Mouse (Mus musculus): ENCODE measurements around the gene Tbk1. TPM values are rescaled to one million over a fixed set of nuclear protein-coding genes. Genes with fewer than 3 reads are reported as not detected.

Tbk1 gene
- polyA plus RNA-seq, 1 experiment from 2014 or later: 34.5 TPM

DNA sequence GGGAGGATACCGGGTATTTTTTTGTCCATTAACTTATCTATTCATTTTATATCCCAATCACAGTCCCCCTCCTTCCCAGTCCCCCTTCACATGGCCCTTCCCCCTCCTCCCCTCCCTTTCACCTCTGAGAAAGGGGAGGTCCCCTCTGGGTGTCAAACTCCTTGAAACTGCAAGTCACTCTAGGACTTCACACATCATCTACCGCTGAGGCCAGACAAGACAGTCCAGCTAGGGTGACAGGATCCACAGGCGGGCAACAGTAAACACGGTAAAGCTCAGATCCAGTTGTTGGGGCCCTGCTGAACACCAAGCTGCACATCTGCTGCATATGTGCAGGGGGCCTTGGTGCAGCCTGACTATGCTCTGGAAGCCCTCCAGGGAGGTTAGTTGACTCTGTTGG, 51.6 kb downstream of the Tbk1 start:
- Histone ChIP-seq H3K4me3 (replicated peaks) (no peak overlapping the region), H3K4me1 (peaks cover 20% of the 10 kb centered on the region), H3K9ac (no peak overlapping the region), H3K27ac (replicated peaks) (no peak overlapping the region), H3K4me2 (replicated peaks) (no peak overlapping the region), H3K9me3 (replicated peaks) (no peaks in the 10 kb centered on the region), H3K36me3 (no peaks in the 10 kb centered on the region), H3K27me3 (no peaks in the 10 kb centered on the region)
- 78% methylated on average over 4 of the region's 4 CpGs for WGBS
- no peak for ATAC-seq (ENCODE audit: insufficient number of reproducible peaks, low FRiP score, low TSS enrichment, low read depth)

DNA sequence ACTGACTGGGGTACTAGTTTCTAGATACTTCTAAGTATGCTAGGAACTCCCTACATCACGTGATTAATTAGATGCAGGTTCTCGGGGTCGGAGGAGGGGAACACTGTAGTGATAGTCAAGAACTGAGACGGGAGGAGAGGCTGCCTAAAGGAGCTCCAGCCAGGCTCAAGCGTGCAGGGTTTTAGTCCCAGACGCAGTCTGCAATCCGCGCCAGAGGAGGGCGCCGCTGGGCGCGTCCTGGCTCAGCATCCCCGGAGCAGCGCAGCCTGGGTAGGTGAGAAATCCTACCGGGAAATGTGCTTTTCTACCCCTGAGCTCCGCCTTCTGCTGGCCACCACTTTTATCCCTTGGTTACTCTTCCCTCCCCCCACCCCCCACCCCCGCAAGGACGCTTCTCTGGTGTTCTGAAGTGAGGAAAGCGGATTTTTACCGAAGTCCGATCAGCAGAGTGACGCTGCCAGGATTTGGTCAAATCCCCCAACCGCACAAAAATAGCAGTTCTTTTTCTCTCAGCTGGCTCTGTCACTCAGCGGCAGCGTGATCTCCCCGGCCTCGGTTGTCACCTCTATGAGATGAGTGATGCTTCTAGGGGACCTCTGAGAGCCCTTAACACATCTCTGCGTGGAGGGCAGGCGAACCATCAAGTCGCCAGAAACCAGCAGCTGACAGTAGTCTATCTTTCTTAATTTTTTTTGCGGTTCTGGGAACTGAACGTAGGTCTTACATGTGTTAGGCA, 53.3 kb downstream of the Tbk1 start:
- WGBS: 9% methylated on average over 32 of the region's 32 CpGs
- Histone ChIP-seq H3K27me3 (no peaks in the 10 kb centered on the region), H3K9me3 (replicated peaks) (no peaks in the 10 kb centered on the region), H3K4me3 (replicated peaks) (peak overlapping the region; percentile 38), H3K27ac (replicated peaks) (no peak overlapping the region), H3K4me1 (peaks cover 20% of the 10 kb centered on the region), H3K9ac (no peak overlapping the region), H3K36me3 (no peaks in the 10 kb centered on the region), H3K4me2 (replicated peaks) (peak overlapping the region; percentile 63)
- ATAC-seq (ENCODE audit: insufficient number of reproducible peaks, low FRiP score, low TSS enrichment, low read depth): 0 out of 2 replicates have a peak, but pooled peaks have one; percentile 40

DNA sequence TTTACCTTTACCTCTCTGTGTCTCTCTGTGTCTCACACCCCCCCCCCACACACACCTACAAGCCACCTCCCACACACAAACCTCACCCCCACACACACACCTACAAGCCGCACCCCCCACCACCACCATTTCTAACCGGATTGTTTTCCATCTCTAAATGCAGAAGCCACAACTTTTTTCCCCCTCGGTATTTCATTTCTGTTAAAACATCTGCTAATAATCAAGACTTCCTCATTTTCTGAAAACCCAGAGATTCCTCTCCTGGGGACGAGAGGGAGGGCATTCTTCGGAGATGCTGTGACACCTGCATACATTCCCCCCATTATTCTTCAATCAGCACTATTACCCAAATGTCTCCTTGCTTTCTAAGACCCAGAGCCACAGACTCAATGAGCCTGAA, 55.0 kb downstream of the Tbk1 start:
- H3K4me3 ChIP-seq (replicated peaks): no peak overlapping the region
- ATAC-seq (ENCODE audit: insufficient number of reproducible peaks, low FRiP score, low TSS enrichment, low read depth): no peak
- H3K27ac ChIP-seq (replicated peaks): no peak overlapping the region
- no peak overlapping the region for H3K4me2 ChIP-seq (replicated peaks)
- H3K36me3 ChIP-seq: no peaks in the 10 kb centered on the region
- H3K9me3 ChIP-seq (replicated peaks): no peaks in the 10 kb centered on the region
- no peaks in the 10 kb centered on the region for H3K27me3 ChIP-seq
- H3K4me1 ChIP-seq: peaks cover 20% of the 10 kb centered on the region
- WGBS: 24% methylated on average over 5 of the region's 5 CpGs
- H3K9ac ChIP-seq: no peak overlapping the region

DNA sequence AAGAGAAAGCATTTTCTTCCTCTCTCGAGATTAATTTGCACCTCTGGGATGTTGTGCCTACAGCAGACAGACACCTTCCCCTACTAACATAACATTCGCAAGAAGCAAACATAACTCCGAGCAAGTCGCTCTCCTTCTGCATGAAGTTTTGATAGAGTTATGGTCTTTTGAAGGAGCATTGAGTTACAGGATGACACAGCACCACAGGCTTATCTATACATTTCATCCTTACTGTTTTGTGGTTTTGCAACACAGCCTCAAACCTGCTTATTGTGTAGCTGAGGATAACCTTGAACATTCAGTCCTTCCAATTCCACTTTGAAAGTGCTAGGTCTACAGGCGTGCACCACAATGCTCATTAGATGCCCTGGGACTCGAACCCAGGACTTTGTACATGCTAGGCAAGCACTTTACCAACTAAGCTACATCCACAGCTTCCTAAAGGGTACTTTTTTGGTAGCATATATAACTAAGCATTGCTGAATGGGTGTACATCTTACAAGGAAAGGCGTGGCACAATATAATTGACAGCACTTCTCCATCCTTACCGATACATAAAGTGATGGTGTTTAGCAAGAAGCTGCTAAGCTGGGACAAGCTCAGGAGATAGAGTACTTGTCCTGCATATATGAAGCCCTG, 56.1 kb downstream of the Tbk1 start:
- Histone ChIP-seq H3K27ac (replicated peaks) (no peak overlapping the region), H3K9me3 (replicated peaks) (no peaks in the 10 kb centered on the region), H3K4me2 (replicated peaks) (no peak overlapping the region), H3K4me1 (peaks cover 20% of the 10 kb centered on the region), H3K9ac (no peak overlapping the region), H3K36me3 (no peaks in the 10 kb centered on the region), H3K27me3 (no peaks in the 10 kb centered on the region), H3K4me3 (replicated peaks) (no peak overlapping the region)
- 84% methylated on average over 8 of the region's 8 CpGs for WGBS
- ATAC-seq (ENCODE audit: insufficient number of reproducible peaks, low FRiP score, low TSS enrichment, low read depth): no peak

DNA sequence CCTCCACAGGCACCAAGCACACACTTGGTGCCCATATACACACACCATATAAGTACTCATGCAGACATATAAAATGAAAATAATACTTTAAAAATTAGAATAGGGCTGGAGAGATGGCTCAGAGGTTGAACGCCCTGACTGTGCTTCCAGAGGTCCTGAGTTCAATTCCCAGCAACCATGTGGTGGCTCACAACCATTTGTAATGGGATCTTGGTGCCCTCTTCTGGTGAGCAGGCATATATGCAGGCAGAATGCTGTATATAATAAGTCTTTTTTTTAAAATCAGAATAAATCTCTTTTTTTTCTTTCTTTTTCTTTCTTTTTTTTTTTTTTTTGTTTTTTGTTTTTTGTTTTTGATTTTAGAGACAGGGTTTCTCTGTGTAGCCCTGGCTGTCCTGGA, 57.3 kb downstream of the Tbk1 start:
- no peaks in the 10 kb centered on the region for H3K9me3 ChIP-seq (replicated peaks)
- H3K27me3 ChIP-seq: no peaks in the 10 kb centered on the region
- H3K9ac ChIP-seq: no peak overlapping the region
- no peak overlapping the region for H3K27ac ChIP-seq (replicated peaks)
- H3K4me2 ChIP-seq (replicated peaks): no peak overlapping the region
- no peaks in the 10 kb centered on the region for H3K36me3 ChIP-seq
- no peak overlapping the region for H3K4me3 ChIP-seq (replicated peaks)
- H3K4me1 ChIP-seq: peaks cover 20% of the 10 kb centered on the region
- no peak for ATAC-seq (ENCODE audit: insufficient number of reproducible peaks, low FRiP score, low TSS enrichment, low read depth)
- 97% methylated on average over 1 of the region's 1 CpGs for WGBS

GRCm38 (mm10) chr10:121528470-121528869, 58.1 kb downstream of the Tbk1 start:
- no peak for ATAC-seq (ENCODE audit: insufficient number of reproducible peaks, low FRiP score, low TSS enrichment, low read depth)

GRCm38 (mm10) chr10:121527114-121527513, 59.5 kb downstream of the Tbk1 start:
- H3K9ac ChIP-seq: no peak overlapping the region
- H3K4me2 ChIP-seq (replicated peaks): no peak overlapping the region
- no peak overlapping the region for H3K4me3 ChIP-seq (replicated peaks)
- H3K27ac ChIP-seq (replicated peaks): no peak overlapping the region
- no peaks in the 10 kb centered on the region for H3K36me3 ChIP-seq
- no peak for ATAC-seq (ENCODE audit: insufficient number of reproducible peaks, low FRiP score, low TSS enrichment, low read depth)
- H3K4me1 ChIP-seq: peaks cover 7% of the 10 kb centered on the region
- H3K27me3 ChIP-seq: no peaks in the 10 kb centered on the region
- no peaks in the 10 kb centered on the region for H3K9me3 ChIP-seq (replicated peaks)
- 90% methylated on average over 6 of the region's 6 CpGs for WGBS

More at GRCm38 (mm10) chr10:121528470-121528869, 58.1 kb downstream of the Tbk1 start:
- no peak overlapping the region for H3K27ac ChIP-seq (replicated peaks)
- H3K36me3 ChIP-seq: no peaks in the 10 kb centered on the region
- WGBS: 63% methylated on average over 3 of the region's 3 CpGs
- no peaks in the 10 kb centered on the region for H3K27me3 ChIP-seq
- peaks cover 18% of the 10 kb centered on the region for H3K4me1 ChIP-seq
- no peak overlapping the region for H3K9ac ChIP-seq
- no peaks in the 10 kb centered on the region for H3K9me3 ChIP-seq (replicated peaks)
- no peak overlapping the region for H3K4me2 ChIP-seq (replicated peaks)
- no peak overlapping the region for H3K4me3 ChIP-seq (replicated peaks)

DNA sequence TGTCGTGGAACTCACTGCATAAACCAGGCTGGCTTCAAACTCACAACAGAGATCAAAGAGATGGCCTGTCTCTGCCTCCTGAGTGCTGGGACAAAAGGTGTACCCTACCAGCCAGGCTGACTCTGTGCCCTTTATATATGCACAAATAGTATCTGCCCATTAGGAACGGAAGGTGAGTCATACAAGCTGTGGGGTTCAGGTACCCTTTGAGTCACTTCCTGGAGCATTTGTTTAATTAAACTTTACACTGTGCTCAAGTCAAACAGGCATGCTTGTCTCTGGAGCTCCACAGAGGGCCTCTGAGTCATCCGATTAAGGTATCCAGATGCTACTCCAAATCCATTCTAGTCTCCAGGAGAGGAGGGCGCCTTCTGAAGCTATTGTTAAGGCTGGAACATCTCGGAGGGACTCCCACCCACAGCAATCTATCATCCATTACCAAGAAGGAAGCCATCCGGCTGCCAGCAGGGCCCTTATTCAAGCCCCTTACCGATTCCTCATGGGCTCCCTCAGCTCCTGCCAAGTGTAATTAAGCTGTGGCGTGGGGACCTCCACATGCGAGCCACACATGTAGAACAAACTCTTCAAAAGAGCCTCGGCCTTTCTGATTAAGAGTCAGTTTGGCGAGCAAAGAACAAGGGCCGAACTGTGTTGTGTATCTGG, 65.5 kb downstream of the Tbk1 start:
- peak overlapping the region; percentile 63; the same call in 1 of the 2 replicates for H3K27ac ChIP-seq (replicated peaks)
- no peak overlapping the region for H3K4me3 ChIP-seq (replicated peaks)
- H3K4me1 ChIP-seq: peaks cover 16% of the 10 kb centered on the region; the same call in 1 of the 2 replicates
- no peak overlapping the region for H3K9ac ChIP-seq
- H3K4me2 ChIP-seq (replicated peaks): no peak overlapping the region
- H3K27me3 ChIP-seq: no peaks in the 10 kb centered on the region
- H3K36me3 ChIP-seq: no peaks in the 10 kb centered on the region
- no peak for ATAC-seq (ENCODE audit: insufficient number of reproducible peaks, low FRiP score, low TSS enrichment, low read depth)
- H3K9me3 ChIP-seq (replicated peaks): no peaks in the 10 kb centered on the region
- WGBS: 21% methylated on average over 12 of the region's 12 CpGs

- no peaks in the 10 kb centered on the region for H3K36me3 ChIP-seq
- H3K27ac ChIP-seq (replicated peaks): no peak overlapping the region
- no peaks in the 10 kb centered on the region for H3K27me3 ChIP-seq
- no peak overlapping the region for H3K4me2 ChIP-seq (replicated peaks)
- no peak for ATAC-seq (ENCODE audit: insufficient number of reproducible peaks, low FRiP score, low TSS enrichment, low read depth)
- H3K9me3 ChIP-seq (replicated peaks): no peaks in the 10 kb centered on the region
- H3K4me3 ChIP-seq (replicated peaks): no peak overlapping the region
- WGBS: 24% methylated on average over 2 of the region's 2 CpGs
- H3K4me1 ChIP-seq: peaks cover 18% of the 10 kb centered on the region; the same call in 1 of the 2 replicates
- no peak overlapping the region for H3K9ac ChIP-seq
Measured at GRCm38 (mm10) chr10:121519710-121520109, 66.9 kb downstream of the Tbk1 start.

GRCm38 (mm10) chr10:121516008-121516600, 70.5 kb downstream of the Tbk1 start:
- 27% methylated on average over 18 of the region's 18 CpGs for WGBS
- H3K4me3 ChIP-seq (replicated peaks): no peak overlapping the region
- H3K4me1 ChIP-seq: peaks cover 12% of the 10 kb centered on the region; the same call in 1 of the 2 replicates
- H3K27ac ChIP-seq (replicated peaks): no peak overlapping the region
- H3K36me3 ChIP-seq: no peaks in the 10 kb centered on the region
- 0 out of 2 replicates have a peak overlapping the region, but pooled peaks have one; percentile 3 for H3K4me2 ChIP-seq (replicated peaks)
- no peaks in the 10 kb centered on the region for H3K27me3 ChIP-seq
- no peak for ATAC-seq (ENCODE audit: insufficient number of reproducible peaks, low FRiP score, low TSS enrichment, low read depth)
- no peak overlapping the region for H3K9ac ChIP-seq
- no peaks in the 10 kb centered on the region for H3K9me3 ChIP-seq (replicated peaks)
